ENCODE assay signal across 9 mouse cellular contexts in genomic region chr7:24850162-24850561, GRCm38 (mm10). TPM values are rescaled to one million over a fixed set of nuclear protein-coding genes. Genes with fewer than 3 reads are reported as not detected.
DNase-seq lines count a peak whose midpoint lies in the region; TF ChIP-seq lines count a peak whose summit lies in the region.
"Had no signal": no experiment of that assay in that cellular context is flagged by ENCODE, and none has a peak within 500 bp of the region (broad histone marks: within the 10 kb centered on the region; RNA-seq: fewer than 3 reads in every experiment).

No protein-coding gene starts in this region.

- TF ChIP-seq EP300 in MEL (IDR thresholded peaks at IDR 0.05; ENCODE audit: low read depth in 1 of 2, low read length in 2 of 2): no peak

- no peaks in the 10 kb centered on the region for H3K27me3 ChIP-seq in MEL (ENCODE audit: control insufficient read depth in 1 of 2, insufficient read depth in 2 of 2, low read length in 2 of 2)

- TF ChIP-seq POLR2A in MEL (IDR thresholded peaks at IDR 0.05; ENCODE audit: control insufficient read depth in 1 of 2, insufficient read depth in 1 of 2, low read depth in 1 of 2, low read length in 2 of 2, poor library complexity in 1 of 2): 0 out of 4 replicates have a peak, but pooled peaks of 1 of the 2 experiments have one; percentile 32

- peak overlapping the region; percentile 53 for H3K9ac ChIP-seq in MEL (ENCODE audit: control insufficient read depth, low read depth, low read length, poor library complexity, severe bottlenecking)

- peak overlapping the region; percentile 75 for H3K27ac ChIP-seq in MEL (ENCODE audit: control insufficient read depth, low read depth, low read length)
- peak overlapping the region; percentile 85 for H3K27ac ChIP-seq in macrophage

- H3K36me3 ChIP-seq in MEL (ENCODE audit: control insufficient read depth in 1 of 2, insufficient read depth in 2 of 2, low read length in 2 of 2) (peaks cover 0 to 22% of the 10 kb centered on the region in 2 experiments; a peak in 2 of 4 replicates), macrophage (ENCODE audit: inconsistent target) (no peaks in the 10 kb centered on the region)

- DNase-seq in kidney, postnatal 36 days: peak; percentile 4 to 16
- DNase-seq in kidney, adult 8-10 months: no peak
- DNase-seq in MEL (ENCODE audit: low read depth, low spot score): peak; percentile 76
- peak; percentile 14 to 46 for DNase-seq in frontal cortex, postnatal 14 days (ENCODE audit: low spot score in 2 of 2)
- DNase-seq in ovary, adult 18-20 months (ENCODE audit: low spot score): no peak
- DNase-seq in thymus, postnatal 14 days: no peak
- DNase-seq in cerebellum, adult 11 months: no peak

- TF ChIP-seq CTCF in MEL (IDR thresholded peaks at IDR 0.05 in 2 of 3, conservative IDR thresholded peaks at IDR 0.05 in 1 of 3; ENCODE audit: control insufficient read depth in 1 of 3, insufficient read depth in 1 of 3, low read depth in 2 of 3, low read length in 3 of 3, poor library complexity in 1 of 3, severe bottlenecking in 1 of 3): no peak

- WGBS in macrophage (ENCODE audit: missing documents): 50% methylated on average over 5 of the region's 5 CpGs

- H3K79me2 ChIP-seq in MEL (ENCODE audit: control insufficient read depth, insufficient read depth, low read length, poor library complexity) (no peaks in the 10 kb centered on the region; the same call in 1 of the 2 replicates), macrophage (ENCODE audit: inconsistent target) (no peaks in the 10 kb centered on the region; the same call in 1 of the 2 replicates)

- peaks cover 7 to 28% of the 10 kb centered on the region in 2 experiments for H3K4me1 ChIP-seq in MEL (ENCODE audit: control insufficient read depth in 1 of 2, insufficient read depth in 2 of 2, low read length in 2 of 2)

- H3K4me3 ChIP-seq in MEL (ENCODE audit: control insufficient read depth in 1 of 2, insufficient read depth in 1 of 2, low read depth in 2 of 2, low read length in 2 of 2) (peak overlapping the region; percentile 4 to 40; a peak in 3 of 4 replicates), macrophage (ENCODE audit: inconsistent target) (no peak overlapping the region)

- no peak for TF ChIP-seq RAD21 in MEL (IDR thresholded peaks at IDR 0.05; ENCODE audit: low read depth, low read length)

- H3K9me3 ChIP-seq in MEL (replicated peaks; ENCODE audit: insufficient read depth, low read length): no peaks in the 10 kb centered on the region

TF ChIP-seq in MEL, 35 proteins besides CTCF, POLR2A, EP300 and RAD21:
- TF ChIP-seq BHLHE40 (IDR thresholded peaks at IDR 0.05; ENCODE audit: borderline replicate concordance, low read depth, low read length) (no peak), ETS1 (IDR thresholded peaks at IDR 0.05; ENCODE audit: low read depth, low read length) (peak; percentile 34; the same call in 1 of the 2 replicates), JUND (IDR thresholded peaks at IDR 0.05; ENCODE audit: low read depth, low read length) (no peak), ELF1 (IDR thresholded peaks at IDR 0.05; ENCODE audit: low read depth, low read length) (no peak), USF1 (IDR thresholded peaks at IDR 0.05; ENCODE audit: low read depth, low read length) (no peak), SMC3 (IDR thresholded peaks at IDR 0.05; ENCODE audit: low read depth, low read length) (no peak), MAZ (IDR thresholded peaks at IDR 0.05; ENCODE audit: low read depth, low read length) (no peak), SIN3A (IDR thresholded peaks at IDR 0.05; ENCODE audit: low read length) (no peak), CHD1 (IDR thresholded peaks at IDR 0.05; ENCODE audit: low read depth, low read length) (no peak), MYC (IDR thresholded peaks at IDR 0.05; ENCODE audit: low read depth, low read length) (no peak), MXI1 (IDR thresholded peaks at IDR 0.05; ENCODE audit: low read depth, low read length) (no peak), MAX (IDR thresholded peaks at IDR 0.05; ENCODE audit: low read length) (peak; percentile 69), KAT2A (conservative IDR thresholded peaks at IDR 0.05; ENCODE audit: low read depth, low read length) (no peak), TBP (IDR thresholded peaks at IDR 0.05; ENCODE audit: low read depth, low read length) (0 out of 2 replicates have a peak, but pooled peaks have one; percentile 29)

RNA-seq across cellular contexts. Expression of gene Gm9844, which starts 11.9 kb away (rescaled TPM):
- 0.54 TPM in 1 of 2 replicates, not detected in the other for total RNA-seq in MEL (2012; rRNA removed)
- under 1 TPM in 1 of 2 experiments, not detected in 1; 0.95 TPM for polyA plus RNA-seq in MEL (2012; ENCODE audit: insufficient read depth in 1 of 2, insufficient read length in 2 of 2, low read depth in 1 of 2, low replicate concordance in 2 of 2, missing spikeins in 1 of 2)
- 1 to 10 TPM in 1 of 26 experiments, not detected in 25; 4.3 TPM for total RNA-seq in macrophage (2018; cell fraction: chromatin; rRNA removed)
- total RNA-seq in macrophage (2018; cell fraction: cytosol; rRNA removed): 10 to 100 TPM in 6 of 26 experiments, 1 to 10 TPM in 20; 2.1 to 25.6 (median 7.1) TPM
- 1 to 10 TPM in 7 of 26 experiments, not detected in 19; 1.9 to 4.9 (median 2.5) TPM for total RNA-seq in macrophage (2018; cell fraction: nucleus; rRNA removed)
- polyA plus RNA-seq in macrophage (2018): 6.8 to 9.9 TPM (median 7.1 TPM) in 3 replicates

RNA-seq across cellular contexts. Expression of gene Lypd4, which starts 19.6 kb away (rescaled TPM):
- not detected in 2 replicates for total RNA-seq in MEL (2012; rRNA removed)
- polyA plus RNA-seq in MEL (2012; ENCODE audit: insufficient read depth in 1 of 2, insufficient read length in 2 of 2, low read depth in 1 of 2, low replicate concordance in 2 of 2, missing spikeins in 1 of 2) (not detected), macrophage (2018) (not detected in 3 replicates)
- total RNA-seq in macrophage (2018; cell fraction: chromatin; rRNA removed): not detected
- total RNA-seq in macrophage (2018; cell fraction: cytosol; rRNA removed): not detected
- 1 to 10 TPM in 1 of 26 experiments, not detected in 25; 1.2 TPM for total RNA-seq in macrophage (2018; cell fraction: nucleus; rRNA removed)
- polyA plus RNA-seq: heart, postnatal 0 days had no signal

RNA-seq across cellular contexts. Expression of gene Dmrtc2, which starts 19.7 kb away (rescaled TPM):
- total RNA-seq in MEL (2012; rRNA removed): not detected in 2 replicates
- polyA plus RNA-seq in MEL (2012; ENCODE audit: insufficient read depth in 1 of 2, insufficient read length in 2 of 2, low read depth in 1 of 2, low replicate concordance in 2 of 2, missing spikeins in 1 of 2) (not detected), macrophage (2018) (not detected in 3 replicates)
- not detected for total RNA-seq in macrophage (2018; cell fraction: chromatin; rRNA removed)
- total RNA-seq in macrophage (2018; cell fraction: cytosol; rRNA removed): not detected
- not detected for total RNA-seq in macrophage (2018; cell fraction: nucleus; rRNA removed)
- polyA plus RNA-seq: heart, postnatal 0 days had no signal

RNA-seq across cellular contexts. Expression of gene Rps19, which starts 34.0 kb away (rescaled TPM):
- total RNA-seq in MEL (2012; rRNA removed): 3,168 and 3,580 TPM in 2 replicates
- 1,000 to 10,000 TPM in 1 of 2 experiments, not detected in 1; 2,454 TPM for polyA plus RNA-seq in MEL (2012; ENCODE audit: insufficient read depth in 1 of 2, insufficient read length in 2 of 2, low read depth in 1 of 2, low replicate concordance in 2 of 2, missing spikeins in 1 of 2)
- total RNA-seq in macrophage (2018; cell fraction: chromatin; rRNA removed): 100 to 1,000 TPM in 25 of 26 experiments, 10 to 100 TPM in 1; 91.4 to 296 (median 150) TPM
- 1,000 to 10,000 TPM in 12 of 26 experiments, 100 to 1,000 TPM in 14; 496 to 1,324 (median 876) TPM for total RNA-seq in macrophage (2018; cell fraction: cytosol; rRNA removed)
- total RNA-seq in macrophage (2018; cell fraction: nucleus; rRNA removed): 100 to 1,000 TPM; 113 to 335 (median 188) TPM
- 136 to 976 TPM (median 876 TPM) in 3 replicates for polyA plus RNA-seq in macrophage (2018)

RNA-seq across cellular contexts. Expression of gene Cd79a, which starts 47.0 kb away (rescaled TPM):
- 0.13 and 0.23 TPM in 2 replicates for total RNA-seq in MEL (2012; rRNA removed)
- polyA plus RNA-seq in MEL (2012; ENCODE audit: insufficient read depth in 1 of 2, insufficient read length in 2 of 2, low read depth in 1 of 2, low replicate concordance in 2 of 2, missing spikeins in 1 of 2) (under 1 TPM in 1 of 2 experiments, not detected in 1; 0.61 TPM), macrophage (2018) (0.44 TPM in 1 of 3 replicates, not detected in the others)
- not detected for total RNA-seq in macrophage (2018; cell fraction: chromatin; rRNA removed)
- total RNA-seq in macrophage (2018; cell fraction: cytosol; rRNA removed): under 1 TPM in 9 of 26 experiments, not detected in 17; 0.05 to 0.43 (median 0.13) TPM
- 1 to 10 TPM in 1 of 26 experiments, under 1 TPM in 3, not detected in 22; 0.40 to 1.8 (median 0.63) TPM for total RNA-seq in macrophage (2018; cell fraction: nucleus; rRNA removed)

Comparison
In these comparisons a context has a peak if more than half of its experiments do, and no peak if none do; other contexts are left out.
1. DNase-seq: peak in kidney, postnatal 36 days (2 of 2), MEL (single experiment) and frontal cortex, postnatal 14 days (2 of 2); none in kidney, adult 8-10 months (0 of 2), ovary, adult 18-20 months (single experiment), thymus, postnatal 14 days (single experiment) and cerebellum, adult 11 months (single experiment).